Mouse (Mus musculus): ENCODE measurements around the gene Slamf6. TPM values are rescaled to one million over a fixed set of nuclear protein-coding genes. Genes with fewer than 3 reads are reported as not detected.
A peak's percentile ranks its signal among the peaks of the same experiment; 100 is the strongest.

Slamf6 gene
- polyA plus RNA-seq, 1 experiment from 2014 or later = 0.59 TPM

DNA sequence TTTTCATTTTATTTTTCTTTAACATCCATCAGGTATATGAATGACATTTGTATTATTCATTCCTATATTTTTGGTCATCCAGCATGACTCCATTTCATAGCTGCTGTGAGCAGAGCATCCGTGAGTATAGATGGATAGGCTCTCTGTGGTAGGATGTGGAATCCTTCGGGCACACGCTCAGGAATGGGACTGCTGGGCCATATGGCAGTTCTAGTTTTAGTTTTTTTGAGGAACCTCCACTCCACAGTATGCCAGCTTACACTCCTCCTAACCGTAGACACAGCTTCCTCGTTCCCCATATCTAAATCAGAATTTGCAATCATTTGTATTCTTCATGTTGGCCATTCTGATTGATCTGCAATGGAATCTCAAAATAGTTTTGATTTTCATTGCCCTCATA, 5.5 kb downstream of the Slamf6 start:
- 89% methylated on average over 5 of the region's 5 CpGs for WGBS
- Histone ChIP-seq H3K9ac (no peak overlapping the region), H3K9me3 (replicated peaks) (no peaks in the 10 kb centered on the region), H3K4me3 (no peak overlapping the region), H3K36me3 (no peaks in the 10 kb centered on the region), H3K27ac (no peak overlapping the region), H3K4me2 (no peak overlapping the region), H3K4me1 (replicated peaks) (no peaks in the 10 kb centered on the region), H3K27me3 (no peaks in the 10 kb centered on the region)
- no peak for ATAC-seq (replicated peaks; ENCODE audit: insufficient number of reproducible peaks, insufficient read depth, low FRiP score, low read depth)

- Histone ChIP-seq H3K27me3 (no peaks in the 10 kb centered on the region), H3K36me3 (no peaks in the 10 kb centered on the region), H3K4me2 (no peak overlapping the region), H3K27ac (no peak overlapping the region), H3K9ac (no peak overlapping the region), H3K9me3 (replicated peaks) (no peaks in the 10 kb centered on the region), H3K4me1 (replicated peaks) (no peaks in the 10 kb centered on the region), H3K4me3 (no peak overlapping the region)
- no peak for ATAC-seq (replicated peaks; ENCODE audit: insufficient number of reproducible peaks, insufficient read depth, low FRiP score, low read depth)
- 70% methylated on average over 3 of the region's 3 CpGs for WGBS
Observed at GRCm38 (mm10) chr1:171924900-171925299, 7.6 kb downstream of the Slamf6 start.

GRCm38 (mm10) chr1:171933851-171934250, 16.5 kb downstream of the Slamf6 start:
- Histone ChIP-seq H3K27ac (no peak overlapping the region), H3K36me3 (no peaks in the 10 kb centered on the region), H3K9ac (no peak overlapping the region), H3K4me2 (no peak overlapping the region), H3K4me1 (replicated peaks) (no peaks in the 10 kb centered on the region), H3K27me3 (no peaks in the 10 kb centered on the region), H3K9me3 (replicated peaks) (no peaks in the 10 kb centered on the region), H3K4me3 (no peak overlapping the region)
- 24% methylated on average over 3 of the region's 3 CpGs for WGBS
- ATAC-seq (replicated peaks; ENCODE audit: insufficient number of reproducible peaks, insufficient read depth, low FRiP score, low read depth) = no peak

- Histone ChIP-seq H3K27ac (no peak overlapping the region), H3K27me3 (no peaks in the 10 kb centered on the region), H3K36me3 (no peaks in the 10 kb centered on the region), H3K9me3 (replicated peaks) (no peaks in the 10 kb centered on the region), H3K4me2 (no peak overlapping the region), H3K4me1 (replicated peaks) (no peaks in the 10 kb centered on the region), H3K4me3 (no peak overlapping the region), H3K9ac (no peak overlapping the region)
- WGBS = 60% methylated on average over 14 of the region's 14 CpGs
- 0 out of 2 replicates have a peak, but pooled peaks have one; percentile 27 for ATAC-seq (replicated peaks; ENCODE audit: insufficient number of reproducible peaks, insufficient read depth, low FRiP score, low read depth)
Observed at GRCm38 (mm10) chr1:171938952-171939948, 21.9 kb downstream of the Slamf6 start.

- no peak for ATAC-seq (replicated peaks; ENCODE audit: insufficient number of reproducible peaks, insufficient read depth, low FRiP score, low read depth)
- H3K4me3 ChIP-seq = no peak overlapping the region
- H3K36me3 ChIP-seq = no peaks in the 10 kb centered on the region
- 74% methylated on average over 6 of the region's 6 CpGs for WGBS
- no peak overlapping the region for H3K4me2 ChIP-seq
- H3K9ac ChIP-seq = no peak overlapping the region
- H3K27ac ChIP-seq = no peak overlapping the region
- no peaks in the 10 kb centered on the region for H3K9me3 ChIP-seq (replicated peaks)
- H3K27me3 ChIP-seq = no peaks in the 10 kb centered on the region
- no peaks in the 10 kb centered on the region for H3K4me1 ChIP-seq (replicated peaks)
Observed at GRCm38 (mm10) chr1:171940626-171941025, 23.3 kb downstream of the Slamf6 start.

DNA sequence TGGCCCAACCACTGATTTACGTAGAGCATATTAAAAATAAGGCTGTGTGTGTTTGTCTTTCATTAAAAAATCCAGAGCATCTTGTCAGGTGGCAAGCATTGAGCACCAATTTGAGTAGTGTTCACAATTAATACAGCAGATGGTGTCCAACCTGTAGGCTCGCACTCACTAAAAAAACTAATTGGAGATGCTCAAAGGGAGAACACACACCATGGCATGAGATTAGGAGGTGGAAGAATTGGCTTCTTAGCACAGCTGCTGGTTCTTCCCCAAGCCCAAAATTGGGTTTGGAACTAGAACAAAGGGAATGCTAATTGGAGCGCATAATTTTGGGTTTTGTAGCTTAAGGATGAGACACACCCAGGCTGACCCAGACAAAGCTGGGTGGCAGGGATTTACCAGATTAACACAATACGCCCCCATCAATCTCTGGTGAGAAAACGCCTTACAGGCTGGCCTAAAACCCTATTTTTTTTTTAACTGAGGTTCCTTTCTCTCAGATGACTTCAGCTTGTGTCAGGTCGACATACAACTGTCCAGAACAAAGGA, 29.2 kb downstream of the Slamf6 start:
- H3K9me3 ChIP-seq (replicated peaks) = no peaks in the 10 kb centered on the region
- no peaks in the 10 kb centered on the region for H3K36me3 ChIP-seq
- 71% methylated on average over 6 of the region's 6 CpGs for WGBS
- ATAC-seq (replicated peaks; ENCODE audit: insufficient number of reproducible peaks, insufficient read depth, low FRiP score, low read depth) = no peak
- H3K4me1 ChIP-seq (replicated peaks) = no peaks in the 10 kb centered on the region
- H3K9ac ChIP-seq = no peak overlapping the region
- H3K27ac ChIP-seq = no peak overlapping the region
- no peak overlapping the region for H3K4me3 ChIP-seq
- no peak overlapping the region for H3K4me2 ChIP-seq
- H3K27me3 ChIP-seq = no peaks in the 10 kb centered on the region

GRCm38 (mm10) chr1:171948161-171948945, 31.0 kb downstream of the Slamf6 start:
- H3K4me1 ChIP-seq (replicated peaks) = no peaks in the 10 kb centered on the region
- H3K27ac ChIP-seq = no peak overlapping the region
- no peaks in the 10 kb centered on the region for H3K27me3 ChIP-seq
- H3K4me2 ChIP-seq = no peak overlapping the region
- H3K9ac ChIP-seq = no peak overlapping the region
- H3K36me3 ChIP-seq = no peaks in the 10 kb centered on the region
- no peaks in the 10 kb centered on the region for H3K9me3 ChIP-seq (replicated peaks)
- no peak overlapping the region for H3K4me3 ChIP-seq
- WGBS = 73% methylated on average over 11 of the region's 11 CpGs
- no peak for ATAC-seq (replicated peaks; ENCODE audit: insufficient number of reproducible peaks, insufficient read depth, low FRiP score, low read depth)

- H3K27ac ChIP-seq = no peak overlapping the region
- H3K9ac ChIP-seq = no peak overlapping the region
- H3K9me3 ChIP-seq (replicated peaks) = no peaks in the 10 kb centered on the region
- WGBS = 80% methylated on average over 6 of the region's 6 CpGs
- H3K4me2 ChIP-seq = no peak overlapping the region
- no peaks in the 10 kb centered on the region for H3K27me3 ChIP-seq
- no peak for ATAC-seq (replicated peaks; ENCODE audit: insufficient number of reproducible peaks, insufficient read depth, low FRiP score, low read depth)
- H3K4me3 ChIP-seq = no peak overlapping the region
- H3K36me3 ChIP-seq = no peaks in the 10 kb centered on the region
- H3K4me1 ChIP-seq (replicated peaks) = no peaks in the 10 kb centered on the region
Observed at GRCm38 (mm10) chr1:171948946-171949508, 31.7 kb downstream of the Slamf6 start.

GRCm38 (mm10) chr1:171955071-171955470, 37.8 kb downstream of the Slamf6 start:
- H3K4me2 ChIP-seq = no peak overlapping the region
- no peak overlapping the region for H3K4me3 ChIP-seq
- no peak overlapping the region for H3K9ac ChIP-seq
- no peaks in the 10 kb centered on the region for H3K27me3 ChIP-seq
- no peaks in the 10 kb centered on the region for H3K9me3 ChIP-seq (replicated peaks)
- no peak for ATAC-seq (replicated peaks; ENCODE audit: insufficient number of reproducible peaks, insufficient read depth, low FRiP score, low read depth)
- H3K4me1 ChIP-seq (replicated peaks) = no peaks in the 10 kb centered on the region
- H3K36me3 ChIP-seq = no peaks in the 10 kb centered on the region
- 63% methylated on average over 6 of the region's 6 CpGs for WGBS
- no peak overlapping the region for H3K27ac ChIP-seq

- H3K36me3 ChIP-seq = no peaks in the 10 kb centered on the region
Observed at GRCm38 (mm10) chr1:171957411-171957810, 40.1 kb downstream of the Slamf6 start.

GRCm38 (mm10) chr1:171960726-171961125, 43.4 kb downstream of the Slamf6 start:
- Histone ChIP-seq H3K27me3 (no peaks in the 10 kb centered on the region), H3K4me3 (no peak overlapping the region), H3K36me3 (no peaks in the 10 kb centered on the region), H3K4me1 (replicated peaks) (no peaks in the 10 kb centered on the region), H3K9ac (no peak overlapping the region), H3K9me3 (replicated peaks) (no peaks in the 10 kb centered on the region), H3K4me2 (no peak overlapping the region), H3K27ac (no peak overlapping the region)
- 84% methylated on average over 5 of the region's 5 CpGs for WGBS
- ATAC-seq (replicated peaks; ENCODE audit: insufficient number of reproducible peaks, insufficient read depth, low FRiP score, low read depth) = no peak

More at GRCm38 (mm10) chr1:171957411-171957810, 40.1 kb downstream of the Slamf6 start:
- WGBS = 44% methylated on average over 2 of the region's 2 CpGs
- H3K4me2 ChIP-seq = no peak overlapping the region
- no peaks in the 10 kb centered on the region for H3K4me1 ChIP-seq (replicated peaks)
- H3K4me3 ChIP-seq = no peak overlapping the region
- no peak overlapping the region for H3K27ac ChIP-seq
- no peaks in the 10 kb centered on the region for H3K27me3 ChIP-seq
- no peaks in the 10 kb centered on the region for H3K9me3 ChIP-seq (replicated peaks)
- no peak overlapping the region for H3K9ac ChIP-seq
- ATAC-seq (replicated peaks; ENCODE audit: insufficient number of reproducible peaks, insufficient read depth, low FRiP score, low read depth) = no peak
